ENCODE assay signal across 23 mouse cellular contexts in the genomic region with DNA sequence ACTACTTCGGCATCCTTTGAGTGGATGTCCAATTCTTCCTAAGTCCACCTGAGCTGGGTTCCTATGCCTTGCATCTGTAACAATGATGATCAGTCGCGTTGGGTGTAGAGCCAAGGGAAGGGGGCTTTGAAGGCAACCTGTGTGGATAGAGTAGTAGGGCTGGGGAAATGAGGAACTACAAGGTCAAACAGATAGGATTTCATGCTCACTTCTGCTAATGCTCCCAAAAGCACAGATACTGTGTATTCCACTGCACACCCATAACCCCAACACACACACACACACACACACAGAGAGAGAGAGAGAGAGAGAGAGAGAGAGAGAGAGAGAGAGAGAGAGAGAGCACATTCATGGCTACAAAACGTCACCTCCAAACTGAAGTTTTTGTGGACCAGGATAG. TPM values are rescaled to one million over a fixed set of nuclear protein-coding genes. Genes with fewer than 3 reads are reported as not detected.
DNase-seq lines count a peak whose midpoint lies in the region; ATAC-seq and TF ChIP-seq lines count a peak whose summit lies in the region.
"Had no signal": no experiment of that assay in that cellular context is flagged by ENCODE, and none has a peak within 500 bp of the region (broad histone marks: within the 10 kb centered on the region; RNA-seq: fewer than 3 reads in every experiment).

No protein-coding gene starts in this region.

- no peak for TF ChIP-seq POLR2A in MEL (IDR thresholded peaks at IDR 0.05; ENCODE audit: control insufficient read depth in 1 of 2, insufficient read depth in 1 of 2, low read depth in 1 of 2, low read length in 2 of 2, poor library complexity in 1 of 2)

- H3K9me3 ChIP-seq in MEL (replicated peaks; ENCODE audit: insufficient read depth, low read length) = no peaks in the 10 kb centered on the region
- H3K9me3 ChIP-seq in midbrain, embryonic 15.5 days = no peaks in the 10 kb centered on the region
- H3K9me3 ChIP-seq: G1E had no signal

- H3K4me1 ChIP-seq in MEL (ENCODE audit: control insufficient read depth in 1 of 2, insufficient read depth in 2 of 2, low read length in 2 of 2) = peaks cover 2 to 18% of the 10 kb centered on the region in 2 experiments; a peak in 3 of 4 replicates
- no peaks in the 10 kb centered on the region for H3K4me1 ChIP-seq in midbrain, embryonic 15.5 days

- TF ChIP-seq RAD21 in MEL (IDR thresholded peaks at IDR 0.05; ENCODE audit: low read depth, low read length) = no peak

- TF ChIP-seq CTCF in MEL (IDR thresholded peaks at IDR 0.05 in 2 of 3, conservative IDR thresholded peaks at IDR 0.05 in 1 of 3; ENCODE audit: control insufficient read depth in 1 of 3, insufficient read depth in 1 of 3, low read depth in 2 of 3, low read length in 3 of 3, poor library complexity in 1 of 3, severe bottlenecking in 1 of 3) = no peak

- H3K27ac ChIP-seq in MEL (ENCODE audit: control insufficient read depth, low read depth, low read length) = no peak overlapping the region
- no peak overlapping the region for H3K27ac ChIP-seq in midbrain, embryonic 15.5 days

- no peak for ATAC-seq in midbrain, embryonic 15.5 days (replicated peaks)
- ATAC-seq: activated CD4-positive, CD25-positive, alpha-beta regulatory T cell, adult 4 months; CD4-positive, CD25-positive, alpha-beta regulatory T cell, adult 4 months; Patski had no signal

- H3K36me3 ChIP-seq in MEL (ENCODE audit: control insufficient read depth in 1 of 2, insufficient read depth in 2 of 2, low read length in 2 of 2) = peaks cover 0 to 16% of the 10 kb centered on the region in 2 experiments; a peak in 2 of 4 replicates
- no peaks in the 10 kb centered on the region for H3K36me3 ChIP-seq in midbrain, embryonic 15.5 days (replicated peaks)
- H3K36me3 ChIP-seq: G1E had no signal

- no peaks in the 10 kb centered on the region for H3K27me3 ChIP-seq in MEL (ENCODE audit: control insufficient read depth in 1 of 2, insufficient read depth in 2 of 2, low read length in 2 of 2)
- no peaks in the 10 kb centered on the region for H3K27me3 ChIP-seq in midbrain, embryonic 15.5 days (replicated peaks)
- H3K27me3 ChIP-seq: CH12.LX had no signal

- DNase-seq in heart, adult 11 months = peak; percentile 46
- no peak for DNase-seq in heart, postnatal 4 days
- DNase-seq in MEL (ENCODE audit: low read depth, low spot score) (peak; percentile 72), MEL-GATA-1-ER (ENCODE audit: extremely low read depth, low read depth) (peak; percentile 22)
- DNase-seq in thymus, postnatal 14 days = no peak
- DNase-seq: adrenal gland, adult 2 months; adrenal gland, adult 8-10 months; adrenal gland, postnatal 10 days; adrenal gland, postnatal 14 days; adrenal gland, postnatal 25 days; adrenal gland, postnatal 36 days; B cell, adult 2 months; cerebellum, adult 11 months; cerebellum, adult 11-12 months; cerebellum, adult 18-20 months; cerebellum, adult 2 months; cerebellum, adult 8-10 months had no signal

- H3K4me2 ChIP-seq in midbrain, embryonic 15.5 days = no peak overlapping the region

- TF ChIP-seq EP300 in MEL (IDR thresholded peaks at IDR 0.05; ENCODE audit: low read depth in 1 of 2, low read length in 2 of 2) = peak in 1 of 2 experiments; percentile 61; a peak in 2 of 4 replicates

- H3K79me2 ChIP-seq in MEL (ENCODE audit: control insufficient read depth, insufficient read depth, low read length, poor library complexity) = no peaks in the 10 kb centered on the region

- no peak overlapping the region for H3K9ac ChIP-seq in MEL (ENCODE audit: control insufficient read depth, low read depth, low read length, poor library complexity, severe bottlenecking)
- H3K9ac ChIP-seq in midbrain, embryonic 15.5 days = no peak overlapping the region

- WGBS in midbrain, embryonic 15.5 days = 90% methylated on average over 4 of the region's 4 CpGs

- no peak overlapping the region for H3K4me3 ChIP-seq in MEL (ENCODE audit: control insufficient read depth in 1 of 2, insufficient read depth in 1 of 2, low read depth in 2 of 2, low read length in 2 of 2)
- no peak overlapping the region for H3K4me3 ChIP-seq in midbrain, embryonic 15.5 days

TF ChIP-seq in MEL, 35 proteins besides CTCF, POLR2A, EP300 and RAD21:
- TF ChIP-seq ZKSCAN1 (IDR thresholded peaks at IDR 0.05; ENCODE audit: low read depth, low read length) (no peak), TBP (IDR thresholded peaks at IDR 0.05; ENCODE audit: low read depth, low read length) (0 out of 2 replicates have a peak, but pooled peaks have one; percentile 40), RCOR1 (IDR thresholded peaks at IDR 0.05; ENCODE audit: low read depth, low read length) (no peak), ZC3H11A (IDR thresholded peaks at IDR 0.05; ENCODE audit: low read depth, low read length) (no peak), MYC (IDR thresholded peaks at IDR 0.05; ENCODE audit: low read depth, low read length) (no peak; the same call in 1 of the 2 replicates), JUND (IDR thresholded peaks at IDR 0.05; ENCODE audit: low read depth, low read length) (peak; percentile 89), CHD2 (IDR thresholded peaks at IDR 0.05; ENCODE audit: low read length) (no peak)

RNA-seq across cellular contexts. Expression of a gene that starts 38.7 kb away (rescaled TPM):
- total RNA-seq in heart, postnatal 4 days (2021) = 10 to 100 TPM; 60.7 to 63.4 TPM
- 18.5 and 19.1 TPM in 2 replicates for total RNA-seq in MEL (2012; rRNA removed)
- 10 to 100 TPM; 41.0 to 76.1 TPM for polyA plus RNA-seq in MEL (2012; ENCODE audit: insufficient read depth in 1 of 2, insufficient read length in 2 of 2, low read depth in 1 of 2, low replicate concordance in 2 of 2, missing spikeins in 1 of 2)
- polyA plus RNA-seq in midbrain, embryonic 15.5 days (2015; fragmentation: Nextera tagmentation; extraction: Ambion mirVana) = 6.2 and 6.6 TPM in 2 replicates
- polyA plus RNA-seq: activated CD4-positive, CD25-positive, alpha-beta regulatory T cell, adult 4 months; CD4-positive, CD25-positive, alpha-beta regulatory T cell, adult 4 months had no signal

Comparison
In these comparisons a context has a peak if more than half of its experiments do, and no peak if none do; other contexts are left out.
1. DNase-seq: peak in heart, adult 11 months (single experiment), MEL (single experiment) and MEL-GATA-1-ER (single experiment); none in heart, postnatal 4 days (single experiment) and thymus, postnatal 14 days (single experiment).